Mouse (Mus musculus) spleen, postnatal 10 days (tissue): ENCODE measurements around the gene Wdr46.
"Not testable (repeated sequence)": the region's sequence is repeated elsewhere in the genome, so short reads cannot be mapped to it uniquely, and the experiment has no call there.

ENCODE experiments used
- DNase-seq, 2 experiments: peaks; one replicate each; pipeline ENCODE4 v3.0.0; 2021 to 2022; ENCODE audit warnings: low spot score in 2 of 2

Wdr46 gene

DNA sequence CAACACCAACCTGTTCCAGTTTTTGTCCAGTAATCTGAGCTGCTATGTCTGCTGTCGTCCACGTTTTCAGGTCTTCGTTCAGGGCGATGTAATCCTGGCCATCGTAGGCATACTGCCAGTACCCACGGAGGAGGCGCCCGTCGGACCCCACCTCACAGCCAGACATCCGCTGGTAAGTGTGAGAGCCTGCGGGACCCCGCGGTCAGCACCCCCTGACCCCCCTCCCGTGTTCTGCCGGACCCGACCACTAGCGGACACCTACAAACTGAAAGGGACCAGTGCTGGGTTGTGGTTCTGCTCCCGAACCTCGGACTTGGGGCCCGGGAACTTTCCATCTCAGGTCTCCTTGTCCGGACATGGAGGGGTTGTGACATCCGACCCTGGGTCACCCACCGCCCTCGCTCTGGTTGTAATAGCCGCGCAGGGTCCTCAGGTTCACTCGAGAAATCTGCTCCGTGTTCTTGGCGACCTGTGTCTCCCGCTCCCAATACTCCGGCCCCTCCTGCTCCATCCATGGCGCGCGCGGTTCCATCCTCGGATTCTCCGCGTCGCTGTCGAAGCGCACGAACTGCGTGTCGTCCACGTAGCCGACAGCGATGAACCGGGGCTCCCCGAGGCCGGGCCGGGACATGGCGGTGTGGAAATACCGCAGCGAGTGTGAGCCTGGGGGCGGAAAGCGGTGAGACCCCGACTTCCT lies 37.5 kb downstream of the Wdr46 start:
- peak in 1 of 2 experiments; percentile 22 for DNase-seq

DNA sequence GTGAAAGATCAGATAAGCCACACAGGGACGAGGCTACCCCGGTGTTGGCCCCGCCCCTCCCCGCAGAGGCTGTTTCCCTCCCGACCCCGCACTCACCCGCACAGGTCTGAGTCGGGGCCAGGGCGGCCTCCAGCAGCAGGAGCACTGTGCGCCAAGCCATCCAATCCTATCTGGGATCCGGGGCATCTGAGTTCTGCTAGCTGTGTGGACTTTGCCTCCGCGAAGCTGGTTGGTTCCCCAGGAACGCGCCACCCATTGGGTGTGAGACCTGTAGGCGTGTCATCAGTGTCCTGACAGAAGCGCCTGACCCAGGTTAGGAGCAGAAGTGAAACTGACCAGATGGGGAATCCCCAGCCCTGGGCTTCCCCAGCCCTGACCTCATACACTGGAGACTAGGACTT lies 38.2 kb downstream of the Wdr46 start:
- peak; percentile 55 to 81 for DNase-seq

DNA sequence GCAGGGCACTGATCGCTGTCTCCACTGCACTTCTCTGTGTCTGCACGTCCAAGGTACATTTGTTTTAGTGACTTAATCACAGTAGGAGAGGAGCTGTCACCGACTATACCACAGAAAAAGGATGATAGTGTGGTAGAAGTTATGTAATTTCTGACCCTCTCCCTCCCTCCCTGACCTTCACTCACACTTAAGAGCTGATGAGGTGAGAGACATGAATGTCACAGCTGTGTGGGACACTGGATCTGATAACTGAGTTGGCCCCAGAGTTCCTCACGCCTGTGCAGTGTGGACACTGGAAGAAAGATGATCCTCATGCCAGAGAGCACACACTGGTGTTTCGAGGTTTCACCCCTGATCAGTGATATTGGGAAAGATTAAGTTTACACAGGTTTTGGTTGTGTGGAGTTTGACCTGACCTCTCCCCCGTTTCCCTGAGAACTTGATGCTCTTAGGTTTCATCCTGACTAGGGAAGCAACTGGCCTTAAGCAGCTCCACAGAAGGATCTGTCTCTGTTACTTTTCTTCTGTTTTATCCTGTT lies 39.1 kb downstream of the Wdr46 start:
- DNase-seq = no peak

DNA sequence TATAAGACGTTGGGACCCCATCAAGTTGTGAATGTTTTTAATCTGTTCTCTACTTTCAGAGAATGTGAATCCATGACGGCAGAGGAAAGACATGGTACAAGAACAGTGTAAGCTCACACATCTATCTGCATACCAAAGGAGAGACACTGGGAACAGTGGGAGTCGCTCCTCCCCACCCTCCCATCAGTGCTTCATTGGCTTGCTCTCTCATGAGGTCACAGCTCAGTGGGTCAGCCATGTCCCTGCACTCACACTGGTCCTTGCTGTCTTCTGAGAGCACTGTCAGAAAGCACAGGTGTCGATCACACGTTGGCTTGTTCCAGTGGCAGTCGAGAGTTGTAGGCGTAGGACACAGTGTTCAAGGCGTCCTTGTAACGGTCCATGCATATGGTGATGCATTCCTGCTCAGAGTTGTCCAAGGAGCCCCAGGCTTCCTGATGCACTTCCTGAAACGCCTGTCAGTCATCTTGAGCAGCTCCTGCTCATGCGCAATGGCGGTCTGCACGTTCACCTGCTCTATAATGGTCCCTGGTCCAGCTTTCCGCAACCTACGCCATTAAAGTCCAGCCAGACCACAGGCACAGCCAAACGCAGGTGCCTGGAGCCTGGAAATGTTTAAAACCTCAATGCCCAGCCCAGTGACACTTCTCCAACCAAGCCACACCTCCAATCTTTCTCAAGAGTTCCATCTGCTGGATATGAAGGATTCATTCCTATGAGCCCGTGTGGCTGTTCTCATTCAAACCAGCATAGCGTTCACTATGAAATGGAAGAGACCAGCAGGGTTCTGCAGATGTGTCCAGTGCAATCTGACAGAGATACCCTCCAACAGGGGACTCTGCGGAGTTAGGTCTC lies 39.9 kb downstream of the Wdr46 start:
- no peak for DNase-seq

DNA sequence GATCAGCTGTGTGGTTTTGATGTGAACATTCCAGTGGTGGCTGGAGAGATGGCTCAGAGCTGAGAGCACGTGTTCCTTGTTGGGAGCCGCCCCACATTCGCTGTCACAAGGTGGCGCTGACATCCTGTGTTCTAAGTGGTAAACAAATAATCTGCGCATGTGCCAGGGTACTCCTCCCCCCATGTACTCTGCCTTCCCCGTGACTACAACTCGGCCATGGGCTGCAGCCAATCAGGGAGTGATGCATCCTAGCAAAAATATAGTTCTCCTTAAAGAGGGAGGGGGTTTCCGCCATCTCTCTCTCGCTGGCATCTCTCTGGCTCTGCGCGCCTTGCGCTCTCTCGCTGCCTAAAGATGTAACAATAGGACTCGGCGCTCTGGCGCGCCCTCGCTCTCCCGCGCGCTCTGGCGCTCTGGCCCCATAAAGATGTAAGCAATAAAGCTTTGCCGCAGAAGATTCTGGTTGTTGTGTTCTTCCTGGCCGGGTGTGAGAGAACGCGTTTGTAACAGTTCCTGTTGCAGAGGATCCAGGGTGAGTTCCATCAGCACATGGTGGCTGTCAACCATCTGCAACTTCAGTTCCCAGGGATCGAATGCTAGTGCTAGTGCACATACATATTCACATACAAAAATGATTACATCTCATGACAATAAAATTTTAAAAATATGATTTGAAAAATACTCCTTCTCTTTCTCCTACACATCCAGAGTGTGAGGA lies 40.9 kb downstream of the Wdr46 start:
- DNase-seq = peak; percentile 50 to 87

DNA sequence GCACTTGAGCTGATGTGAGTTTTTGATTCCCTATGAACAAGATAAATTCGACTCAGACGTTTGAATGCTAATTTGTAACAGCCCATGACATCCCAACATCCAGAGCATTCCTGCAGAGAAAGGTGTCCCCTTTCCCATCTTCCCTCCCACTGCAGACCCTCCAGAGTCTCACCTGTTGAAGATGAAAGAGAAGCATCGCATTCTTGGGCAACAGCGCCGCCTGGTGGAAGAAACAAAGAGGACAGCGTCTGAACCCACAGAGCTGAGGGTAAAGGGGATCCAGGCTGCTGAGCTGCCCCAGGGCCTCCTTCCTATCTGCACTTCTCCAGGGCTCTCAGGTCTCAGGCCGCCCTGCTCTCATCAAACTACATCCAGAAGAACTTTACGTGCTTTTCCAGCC lies 41.7 kb downstream of the Wdr46 start:
- DNase-seq = peak; percentile 68 to 85

DNA sequence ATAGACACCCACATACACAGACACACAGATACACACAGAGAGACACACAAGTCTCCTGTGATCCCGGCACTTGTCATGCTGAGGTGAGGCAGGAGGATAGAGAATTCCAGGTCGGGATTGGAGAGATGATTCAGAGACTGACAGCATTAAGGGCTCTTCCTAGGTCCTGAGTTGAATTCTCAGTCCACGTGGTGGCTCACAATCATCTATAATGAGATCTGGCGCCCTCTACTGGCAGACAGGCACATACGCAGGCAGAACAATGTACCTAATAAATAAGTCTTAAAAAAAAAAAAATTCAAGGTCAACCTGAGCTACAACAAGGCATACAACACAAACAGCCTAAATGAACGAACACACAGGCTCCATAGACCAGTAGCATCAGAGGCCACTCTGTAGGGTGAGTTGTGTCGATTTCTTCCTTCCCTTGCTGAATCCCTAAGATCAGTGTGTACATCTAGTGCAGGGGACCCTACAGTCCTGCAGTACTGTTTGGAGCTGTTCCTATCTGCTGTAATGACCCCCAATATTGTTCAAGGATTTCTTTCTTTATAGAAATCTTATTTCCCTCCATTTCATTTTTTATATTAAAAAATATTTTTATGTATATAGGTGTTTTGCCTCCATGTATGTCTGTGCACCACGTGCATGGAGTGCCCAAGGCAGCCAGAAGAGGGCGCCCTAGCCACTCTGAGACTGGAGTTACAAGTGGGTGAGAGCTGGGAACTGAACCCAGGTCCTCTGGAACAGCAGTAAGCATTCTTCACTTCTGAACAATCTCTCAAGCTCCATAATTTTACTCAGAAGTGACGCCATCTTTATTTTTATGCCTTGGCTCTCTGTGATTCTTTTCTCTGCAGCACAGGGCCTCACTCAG lies 51.6 kb downstream of the Wdr46 start:
- DNase-seq = peak; percentile 37 to 81

DNA sequence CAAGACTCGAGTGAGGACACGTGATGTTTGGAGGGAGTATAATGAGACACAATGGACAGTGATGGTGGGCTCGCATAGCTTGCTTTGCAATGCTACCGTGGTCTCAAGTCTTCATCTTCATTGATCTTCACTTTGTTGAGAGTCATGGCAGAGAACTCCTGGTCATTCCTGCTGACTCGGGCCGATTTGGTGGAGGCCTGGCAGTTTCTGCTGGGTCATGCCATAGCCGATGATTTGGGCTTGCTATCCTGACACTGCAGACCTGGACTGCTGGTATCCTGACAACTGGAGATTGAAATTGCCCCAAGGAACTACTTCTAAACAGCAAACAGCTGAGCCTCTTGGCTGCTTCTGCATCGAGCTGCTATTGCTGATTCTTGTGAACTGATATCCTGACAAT lies 54.5 kb downstream of the Wdr46 start:
- no peak for DNase-seq

DNA sequence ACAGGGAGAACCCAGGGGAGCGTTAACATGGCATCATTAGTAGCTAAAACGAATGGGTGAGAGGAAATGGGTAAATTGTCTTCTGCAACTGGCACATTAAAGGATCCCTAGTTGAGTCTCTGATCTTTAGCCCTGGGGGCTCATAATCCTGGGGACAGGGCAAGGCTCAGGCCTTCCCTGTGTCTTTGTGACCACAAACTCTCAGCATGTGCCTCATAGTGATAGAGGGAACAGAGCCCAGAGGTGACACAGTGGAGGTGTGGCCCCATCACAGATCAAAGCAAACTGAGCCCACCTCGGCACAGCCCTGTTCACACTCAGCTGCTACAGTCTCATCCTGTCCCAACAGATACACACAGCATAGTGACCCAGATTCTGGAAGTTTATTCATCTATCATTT lies 55.2 kb downstream of the Wdr46 start:
- no peak for DNase-seq

DNA sequence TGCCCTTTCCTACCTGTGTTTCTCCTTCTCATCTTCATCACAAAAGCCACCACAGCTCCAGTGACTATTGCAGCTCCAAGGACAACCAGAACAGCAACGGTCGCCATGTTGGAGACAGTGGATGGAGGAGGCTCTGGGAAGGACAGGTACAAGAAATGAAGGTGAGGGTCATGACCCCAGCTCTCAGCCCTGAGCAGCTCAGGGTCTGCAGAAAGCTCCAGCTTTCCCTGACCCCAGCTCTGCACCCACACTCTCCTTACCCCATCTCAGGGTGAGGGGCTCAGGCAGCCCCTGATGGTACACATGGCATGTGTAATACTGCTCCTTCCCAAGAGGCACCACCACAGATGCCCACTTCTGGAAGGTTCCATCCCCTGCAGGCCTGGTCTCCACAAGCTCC lies 56.6 kb downstream of the Wdr46 start:
- not testable (repeated sequence) for DNase-seq

DNA sequence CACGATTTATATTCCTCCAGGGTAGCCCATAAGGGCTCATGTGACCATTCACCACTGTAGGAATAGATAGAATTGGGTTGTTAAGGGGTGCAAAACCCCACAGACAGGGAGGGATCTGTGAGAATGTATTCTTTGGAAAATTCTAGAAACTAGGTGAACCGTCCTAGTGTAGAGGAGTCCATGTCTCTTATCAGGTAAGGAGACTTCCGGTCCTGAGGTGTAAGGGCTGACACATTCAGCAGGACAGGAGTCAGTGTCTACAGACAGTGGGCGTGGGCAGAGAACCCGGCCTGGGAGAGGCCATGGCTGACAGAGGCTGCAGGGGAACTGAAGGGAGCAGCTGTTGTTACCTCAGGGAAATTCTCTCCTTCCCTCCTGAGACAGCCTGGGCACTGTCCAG lies 58.2 kb downstream of the Wdr46 start:
- DNase-seq = not testable (repeated sequence)
